Mouse (Mus musculus) central nervous system, embryonic 14 days (tissue): ENCODE data around the gene Ccdc185. TPM values are rescaled to one million over a fixed set of nuclear protein-coding genes. Genes with fewer than 3 reads are reported as not detected.

Experiments used
- polyA plus RNA-seq: library from polyadenylated mRNA; depleted of rRNA; stranded (reverse); fragments of >200 nt; gene quantifications from 2 replicates; pipeline ENCODE4 v1.2.3, GENCODE M21; 2012; rRNA removed

The Ccdc185 gene
- not detected in 2 replicates for polyA plus RNA-seq

GRCm38 (mm10) chr1:182749080-182749479 lies at the start of gene Ccdc185:
Gene Ccdc185 (minus strand): TSS chr1:182749180.

GRCm38 (mm10) chr1:182763716-182764461 lies 14.9 kb upstream of the Ccdc185 start, which contains the start of gene Susd4:
Gene Susd4 (plus strand): TSS chr1:182763860.

Other genes with a start within 250 kb of the Ccdc185 start
- 54.7 and 65.7 TPM in 2 replicates for gene Capn2, start 231.6 kb downstream of the Ccdc185 start, polyA plus RNA-seq
- gene Capn8, start 184.2 kb downstream of the Ccdc185 start, polyA plus RNA-seq, result 0.06 and 0.14 TPM in 2 replicates
- 38.3 and 42.1 TPM in 2 replicates for gene Susd4, start 14.7 kb upstream of the Ccdc185 start, polyA plus RNA-seq
- gene Tlr5, start 205.6 kb upstream of the Ccdc185 start, polyA plus RNA-seq, result 0.59 and 0.98 TPM in 2 replicates